Mouse (Mus musculus) embryonic facial prominence, embryonic 11.5 days (tissue): ENCODE results near the gene Sspn. TPM values are rescaled to one million over a fixed set of nuclear protein-coding genes. Genes with fewer than 3 reads are reported as not detected.

Experiments
- ATAC-seq: fragments of 200-750 bp; cut with Nextera tagmentation; replicated peaks from 2 replicates; pipeline ENCODE4 v1.8.0; 2017; ENCODE audit warnings: low read depth; ENCODE audit not compliant: insufficient number of reproducible peaks, low FRiP score, low TSS enrichment
- DNase-seq: peaks from one replicate; pipeline ENCODE4 v3.0.0-alpha.2; 2015; ENCODE audit warnings: low spot score
- H3K27ac ChIP-seq: fragments of 300-500 bp; sonication (generic); replicated peaks from 2 replicates; pipeline ENCODE4 v1.5.1; 2014; ENCODE audit warnings: mild to moderate bottlenecking, low read depth, low read length, control low read depth
- H3K27me3 ChIP-seq: fragments of 300-500 bp; sonication (generic); 2 replicates; pipeline ENCODE4 v1.6.1; 2014; ENCODE audit warnings: mild to moderate bottlenecking, low read length, moderate library complexity, mixed read lengths; ENCODE audit not compliant: control insufficient read depth, insufficient read depth
- H3K36me3 ChIP-seq: fragments of 300-500 bp; sonication (generic); replicated peaks from 2 replicates; pipeline ENCODE4 v1.6.1; 2014; ENCODE audit warnings: low read depth, mild to moderate bottlenecking, low read length, moderate library complexity, mixed read lengths; ENCODE audit not compliant: control insufficient read depth, insufficient read depth
- H3K4me1 ChIP-seq: fragments of 300-500 bp; sonication (generic); 2 replicates; pipeline ENCODE4 v1.6.1; 2014; ENCODE audit warnings: low read length, mixed read lengths; ENCODE audit not compliant: control insufficient read depth, insufficient read depth
- H3K4me2 ChIP-seq: fragments of 300-500 bp; sonication (generic); 2 replicates; pipeline ENCODE4 v1.6.1; 2014; ENCODE audit warnings: low read depth, mild to moderate bottlenecking, control low read depth, low read length, moderate library complexity
- H3K4me3 ChIP-seq: fragments of 300-500 bp; sonication (generic); 2 replicates; pipeline ENCODE4 v1.5.1; 2014; ENCODE audit warnings: low read depth, low read length, control low read depth
- H3K9ac ChIP-seq: fragments of 300-500 bp; sonication (generic); replicated peaks from 2 replicates; pipeline ENCODE4 v1.6.1; 2014; ENCODE audit warnings: mild to moderate bottlenecking, control low read depth, low read length
- H3K9me3 ChIP-seq: fragments of 300-500 bp; sonication (generic); replicated peaks from 2 replicates; pipeline ENCODE4 v1.6.1; 2016; ENCODE audit warnings: mild to moderate bottlenecking, low read length, inconsistent platforms, mixed read lengths; ENCODE audit not compliant: control insufficient read depth
- WGBS: fragments of 180-500 bp; shearing (Covaris S2); extraction: QIAGEN DNeasy Blood & Tissue Kit; methylation state at CpG from one replicate; pipeline ENCODE4 v1.1.7; 2014; 5-methylcytosine and 5-hydroxymethylcytosine counted together
- polyA plus RNA-seq: library from polyadenylated mRNA; unstranded; fragments of >200 nt; fragmentation: Nextera tagmentation; extraction: Ambion mirVana; gene quantifications from 2 replicates; pipeline ENCODE4 v1.2.1, GENCODE M21; 2014

The Sspn gene
- polyA plus RNA-seq, 1 experiment from 2014 or later, result 4.1 TPM

DNA sequence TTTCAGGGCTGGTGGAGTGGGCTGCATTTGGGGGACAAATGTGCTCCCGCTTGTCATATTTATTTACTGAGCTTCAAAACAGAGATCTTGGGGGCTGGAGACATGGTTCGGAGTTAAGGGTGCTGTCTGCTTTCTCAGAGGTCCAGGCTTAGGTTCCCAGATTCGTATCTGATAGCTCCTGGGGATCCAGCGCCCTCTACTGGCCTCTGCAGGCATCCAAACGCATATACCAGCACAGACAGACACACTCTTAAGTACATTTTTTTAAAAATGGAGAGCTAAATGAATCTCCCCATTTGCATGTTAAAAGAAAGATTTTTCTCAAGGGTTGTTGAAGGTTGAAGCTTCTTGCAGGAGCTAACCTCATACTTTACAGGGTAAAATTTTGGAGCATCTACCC lies 38.1 kb downstream of the Sspn start:
- ATAC-seq, result no peak
- Histone ChIP-seq H3K9me3 (no peaks in the 10 kb centered on the region), H3K4me2 (no peak overlapping the region), H3K27me3 (no peaks in the 10 kb centered on the region), H3K4me1 (no peaks in the 10 kb centered on the region), H3K9ac (no peak overlapping the region), H3K4me3 (no peak overlapping the region), H3K36me3 (no peaks in the 10 kb centered on the region), H3K27ac (no peak overlapping the region)
- no peak for DNase-seq
- 79% methylated on average over 5 of the region's 5 CpGs for WGBS

DNA sequence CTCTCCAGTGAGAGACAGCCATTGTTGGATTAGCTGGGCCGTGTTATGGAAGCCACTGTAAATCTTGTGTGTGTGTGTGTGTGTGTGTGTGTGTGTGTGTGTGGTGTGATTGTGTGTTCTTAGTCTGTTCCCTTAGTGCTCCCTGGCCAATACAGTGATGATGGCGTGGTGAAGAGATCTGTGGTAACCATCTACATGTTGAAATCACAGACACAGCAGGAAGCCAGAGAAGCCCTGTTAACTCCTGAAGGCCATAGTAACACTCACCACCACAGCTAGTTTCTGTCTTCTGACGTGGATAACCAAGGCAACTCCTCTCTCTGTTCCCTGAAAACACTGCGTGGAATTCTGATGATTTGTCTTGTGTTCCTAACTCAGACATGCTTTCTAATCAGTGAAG lies 40.7 kb downstream of the Sspn start:
- H3K36me3 ChIP-seq, result no peaks in the 10 kb centered on the region
- no peak overlapping the region for H3K4me3 ChIP-seq
- H3K27ac ChIP-seq, result no peak overlapping the region
- H3K9ac ChIP-seq, result no peak overlapping the region
- 84% methylated on average over 4 of the region's 4 CpGs for WGBS
- H3K27me3 ChIP-seq, result no peaks in the 10 kb centered on the region
- no peaks in the 10 kb centered on the region for H3K9me3 ChIP-seq
- DNase-seq (no peak), ATAC-seq (no peak)
- H3K4me1 ChIP-seq, result no peaks in the 10 kb centered on the region
- H3K4me2 ChIP-seq, result no peak overlapping the region

DNA sequence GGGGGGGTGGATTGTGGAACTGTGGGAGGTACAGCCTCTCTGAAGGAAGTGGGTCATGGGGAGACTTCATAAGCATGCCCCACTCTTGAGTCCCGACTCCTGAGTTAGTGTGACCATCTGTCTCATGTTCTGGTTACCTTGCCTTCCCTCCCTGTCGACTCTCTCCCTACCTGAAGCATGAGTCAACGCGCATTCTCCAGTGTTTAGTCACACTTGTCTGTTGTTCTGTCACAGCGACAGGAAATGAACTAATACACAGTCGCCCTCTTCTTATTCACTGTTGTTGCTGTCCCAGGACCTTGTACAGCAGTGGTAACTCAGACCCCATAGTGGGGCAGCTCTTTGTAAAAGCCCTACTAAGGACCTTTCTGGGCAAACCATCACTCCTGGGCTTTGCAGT lies 41.4 kb downstream of the Sspn start:
- H3K9me3 ChIP-seq, result no peaks in the 10 kb centered on the region
- no peaks in the 10 kb centered on the region for H3K4me1 ChIP-seq
- H3K27me3 ChIP-seq, result no peaks in the 10 kb centered on the region
- ATAC-seq, result no peak
- H3K4me2 ChIP-seq, result no peak overlapping the region
- no peak overlapping the region for H3K4me3 ChIP-seq
- 83% methylated on average over 6 of the region's 6 CpGs for WGBS
- H3K27ac ChIP-seq, result no peak overlapping the region
- H3K9ac ChIP-seq, result no peak overlapping the region
- no peak for DNase-seq
- no peaks in the 10 kb centered on the region for H3K36me3 ChIP-seq

DNA sequence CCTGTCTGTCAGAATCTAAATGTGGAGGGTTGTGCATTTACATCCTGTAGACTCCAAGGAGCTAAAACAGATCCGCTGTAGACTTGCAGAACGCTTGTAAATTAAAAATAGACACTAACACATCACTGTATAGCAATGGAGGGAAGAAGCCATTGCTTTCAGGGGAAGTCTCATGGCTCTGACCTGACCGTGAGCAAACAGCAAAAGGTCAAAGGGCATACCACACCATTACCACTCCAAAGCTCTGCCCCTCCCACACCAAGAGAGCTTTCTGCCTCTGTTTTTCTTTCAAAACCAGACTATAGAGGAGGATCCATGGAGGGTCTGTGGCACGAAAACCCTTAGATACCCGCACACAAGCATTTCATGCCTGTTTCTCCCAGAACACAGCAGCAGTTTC lies 41.9 kb downstream of the Sspn start:
- no peak overlapping the region for H3K4me2 ChIP-seq
- DNase-seq, result no peak
- no peak for ATAC-seq
- no peak overlapping the region for H3K27ac ChIP-seq
- no peaks in the 10 kb centered on the region for H3K4me1 ChIP-seq
- H3K36me3 ChIP-seq, result no peaks in the 10 kb centered on the region
- H3K27me3 ChIP-seq, result no peaks in the 10 kb centered on the region
- WGBS, result 50% methylated on average over 5 of the region's 5 CpGs
- H3K9me3 ChIP-seq, result no peaks in the 10 kb centered on the region
- H3K4me3 ChIP-seq, result no peak overlapping the region
- no peak overlapping the region for H3K9ac ChIP-seq

DNA sequence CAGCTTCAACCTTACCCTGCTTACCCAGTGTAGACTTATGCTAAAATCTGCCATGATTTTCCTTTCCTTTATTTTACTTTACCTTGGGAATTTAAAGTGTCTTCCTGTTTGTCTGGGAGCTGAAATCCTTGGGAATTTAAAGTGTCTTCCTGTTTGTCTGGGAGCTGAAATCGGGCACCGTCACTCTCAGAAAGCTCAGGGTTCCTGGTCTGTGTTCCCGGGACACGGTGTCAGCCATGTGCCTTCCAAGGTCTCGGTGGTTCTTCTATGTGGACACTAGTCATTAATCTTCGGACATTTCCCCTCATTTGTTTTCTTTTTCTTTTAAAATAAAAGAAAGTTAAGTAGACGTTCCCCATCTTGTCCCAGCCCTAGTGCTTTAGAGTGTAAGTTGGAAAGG lies 43.3 kb downstream of the Sspn start:
- no peak for DNase-seq
- Histone ChIP-seq H3K9ac (no peak overlapping the region), H3K9me3 (no peaks in the 10 kb centered on the region), H3K27ac (no peak overlapping the region), H3K27me3 (no peaks in the 10 kb centered on the region), H3K4me3 (no peak overlapping the region), H3K36me3 (no peaks in the 10 kb centered on the region), H3K4me1 (no peaks in the 10 kb centered on the region), H3K4me2 (no peak overlapping the region)
- no peak for ATAC-seq
- 82% methylated on average over 7 of the region's 7 CpGs for WGBS

DNA sequence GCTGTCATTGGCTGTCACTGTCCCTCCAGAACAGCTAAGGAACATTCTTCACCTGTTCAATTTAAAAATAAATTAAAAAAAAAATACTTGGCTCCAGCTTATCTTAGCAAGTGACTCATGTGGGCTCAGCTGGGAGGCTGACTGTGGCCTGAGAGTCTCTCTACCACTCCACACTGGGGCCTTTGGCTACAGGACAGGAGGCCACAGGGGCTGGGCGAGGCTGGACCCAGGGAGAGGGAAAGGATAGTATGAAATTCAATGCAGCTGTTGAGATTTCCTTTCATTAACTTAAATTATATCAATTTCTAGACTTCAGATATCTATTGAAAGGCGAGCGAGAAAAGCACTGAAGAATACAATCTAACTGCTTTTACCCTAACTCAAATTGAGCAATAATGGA lies 45.9 kb downstream of the Sspn start:
- no peak overlapping the region for H3K9ac ChIP-seq
- ATAC-seq, result no peak
- 77% methylated on average over 3 of the region's 3 CpGs for WGBS

DNA sequence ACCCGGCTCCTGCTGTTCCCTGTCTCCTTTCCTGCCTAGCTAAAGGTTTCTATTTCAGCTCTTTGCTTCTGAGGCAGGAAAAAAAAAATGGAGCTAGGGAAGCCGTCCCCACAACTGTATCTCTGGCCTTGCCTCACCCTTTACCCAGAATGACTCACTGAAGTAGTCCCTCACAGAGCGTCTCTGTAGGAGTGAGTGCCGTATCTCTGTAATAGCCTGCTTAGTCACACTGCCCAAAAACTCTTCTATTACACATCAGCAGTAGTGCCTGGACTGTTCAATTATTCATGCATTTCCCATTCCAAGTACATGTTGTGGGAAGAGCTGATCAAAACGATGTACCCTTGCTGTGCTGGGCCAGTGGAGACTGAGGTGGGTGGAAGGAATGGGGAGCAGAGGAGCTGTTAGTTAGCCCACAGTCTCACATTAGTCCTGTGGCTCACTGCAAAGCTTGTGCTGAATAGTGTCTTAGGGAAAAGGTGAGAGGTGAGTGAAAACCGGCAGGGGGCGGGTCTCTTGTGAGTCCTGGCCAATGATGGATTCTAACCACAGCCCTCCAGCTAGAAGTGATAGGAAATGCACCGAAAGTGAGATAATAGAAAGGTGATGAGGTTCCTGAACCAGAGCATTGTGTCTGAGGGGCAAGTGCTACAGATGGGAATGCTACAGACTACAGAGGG lies 46.5 kb downstream of the Sspn start:
- no peak overlapping the region for H3K4me3 ChIP-seq
- H3K36me3 ChIP-seq, result no peaks in the 10 kb centered on the region
- no peak overlapping the region for H3K4me2 ChIP-seq
- ATAC-seq (no peak), DNase-seq (no peak)
- 79% methylated on average over 8 of the region's 8 CpGs for WGBS
- no peaks in the 10 kb centered on the region for H3K4me1 ChIP-seq
- H3K9ac ChIP-seq, result no peak overlapping the region
- H3K27me3 ChIP-seq, result no peaks in the 10 kb centered on the region
- H3K27ac ChIP-seq, result no peak overlapping the region
- H3K9me3 ChIP-seq, result no peaks in the 10 kb centered on the region

More for the DNA sequence above, 45.9 kb downstream of the Sspn start:
- Histone ChIP-seq H3K4me1 (no peaks in the 10 kb centered on the region), H3K4me2 (no peak overlapping the region), H3K4me3 (no peak overlapping the region), H3K36me3 (no peaks in the 10 kb centered on the region), H3K27ac (no peak overlapping the region), H3K9me3 (no peaks in the 10 kb centered on the region), H3K27me3 (no peaks in the 10 kb centered on the region)
- no peak for DNase-seq

DNA sequence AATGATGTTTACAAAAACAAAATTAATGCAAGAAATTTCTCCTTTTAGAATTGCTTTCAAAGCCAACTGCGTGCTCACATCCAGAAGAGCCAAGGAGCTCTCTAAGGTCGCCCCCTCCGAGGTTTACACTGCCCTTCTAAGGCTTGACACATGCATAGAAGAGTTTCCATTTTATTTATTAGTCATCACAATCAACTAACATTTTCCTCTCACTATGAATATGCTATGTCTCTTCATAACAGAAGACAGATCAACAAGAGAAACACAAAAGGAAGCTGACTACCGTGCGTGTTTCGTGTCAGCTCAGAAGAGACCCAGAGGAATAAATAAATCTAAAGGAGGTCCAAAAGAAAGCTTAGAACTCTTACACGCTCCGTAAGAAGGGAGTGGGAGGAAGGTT lies 49.6 kb downstream of the Sspn start:
- 88% methylated on average over 8 of the region's 8 CpGs for WGBS

More for the DNA sequence above, 49.6 kb downstream of the Sspn start:
- no peaks in the 10 kb centered on the region for H3K4me1 ChIP-seq
- no peaks in the 10 kb centered on the region for H3K36me3 ChIP-seq
- no peak overlapping the region for H3K9ac ChIP-seq
- H3K9me3 ChIP-seq, result no peaks in the 10 kb centered on the region
- H3K27me3 ChIP-seq, result no peaks in the 10 kb centered on the region
- no peak overlapping the region for H3K4me2 ChIP-seq
- no peak overlapping the region for H3K4me3 ChIP-seq
- H3K27ac ChIP-seq, result no peak overlapping the region
- DNase-seq (no peak), ATAC-seq (no peak)
